Mouse (Mus musculus) brain, embryonic 18.5 days (tissue): Measurements from ENCODE around the gene Sdhd.

ENCODE experiments used
- DNase-seq: peaks from one replicate; pipeline ENCODE4 v3.0.0-alpha.2; 2012; ENCODE audit warnings: low read depth, low spot score

Sdhd gene

DNA sequence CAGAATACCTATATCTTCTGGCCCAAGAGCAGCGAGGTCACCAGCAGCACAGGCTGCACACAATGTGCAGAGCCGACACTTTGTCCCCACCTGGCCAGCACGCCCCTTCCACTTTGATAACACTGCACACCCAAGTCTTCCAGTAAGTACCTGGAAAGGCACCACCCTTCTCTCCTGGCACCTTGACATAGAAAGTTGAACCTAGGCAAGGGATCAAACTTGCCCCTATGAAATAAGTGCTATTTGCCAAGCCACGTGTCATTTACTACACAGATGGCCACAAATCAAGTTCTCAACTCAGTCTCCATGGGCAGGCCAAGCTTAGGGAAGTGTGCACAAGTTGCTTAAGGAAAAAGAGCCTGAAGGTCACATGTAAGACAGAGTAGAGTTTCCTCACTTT lies 16.7 kb downstream of the Sdhd start:
- DNase-seq: no peak

DNA sequence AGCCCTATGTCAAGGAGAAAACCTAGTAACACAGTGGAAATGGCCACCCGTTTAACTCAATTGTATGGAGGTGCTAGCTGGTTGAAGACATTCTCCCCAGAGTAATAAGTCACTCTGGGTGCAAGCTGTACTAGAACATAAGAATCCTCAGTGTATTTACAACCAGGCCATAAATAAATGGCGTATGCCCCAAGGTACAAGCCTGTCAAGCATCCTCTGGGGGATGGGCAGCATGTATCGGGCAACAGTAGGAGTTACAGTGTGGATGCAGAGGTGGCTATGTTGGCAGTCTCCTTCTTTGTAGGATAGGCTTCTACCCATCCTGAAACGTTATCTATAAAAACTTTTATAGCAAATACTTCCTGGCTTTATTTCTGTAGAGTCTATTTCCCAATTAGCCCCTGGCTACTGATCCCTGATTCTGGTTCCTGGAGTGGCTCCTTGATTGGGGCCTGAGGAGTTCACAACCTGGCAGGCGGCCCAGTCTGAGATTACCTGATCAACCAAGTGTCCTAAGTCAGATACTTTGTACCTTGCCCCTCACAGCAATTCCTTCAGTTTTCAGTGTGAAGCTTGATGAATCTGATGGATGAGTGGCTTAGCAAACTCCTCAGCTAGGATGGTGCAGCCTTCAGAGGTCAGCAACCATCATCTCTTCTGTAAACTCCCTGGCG lies 18.3 kb downstream of the Sdhd start:
- DNase-seq: no peak

DNA sequence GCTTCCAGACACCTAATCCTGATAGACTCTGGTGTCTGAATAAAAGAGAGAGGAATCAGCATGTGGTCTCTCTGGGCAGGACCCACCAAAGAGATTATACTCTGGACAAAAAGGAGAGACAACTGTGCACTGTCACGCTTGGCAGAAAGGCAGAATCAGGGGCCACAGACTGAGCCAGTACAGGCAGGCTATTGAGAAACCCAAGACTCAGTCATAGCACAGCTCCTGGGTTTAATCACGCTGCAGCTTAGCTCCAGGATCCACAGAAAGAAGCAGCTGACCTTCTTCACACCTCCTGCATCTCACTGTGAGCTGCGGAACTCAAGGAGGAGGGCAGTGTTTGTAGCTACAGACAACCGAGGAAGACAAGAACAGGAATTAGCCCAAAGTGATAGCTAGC lies 23.2 kb downstream of the Sdhd start:
- no peak for DNase-seq

DNA sequence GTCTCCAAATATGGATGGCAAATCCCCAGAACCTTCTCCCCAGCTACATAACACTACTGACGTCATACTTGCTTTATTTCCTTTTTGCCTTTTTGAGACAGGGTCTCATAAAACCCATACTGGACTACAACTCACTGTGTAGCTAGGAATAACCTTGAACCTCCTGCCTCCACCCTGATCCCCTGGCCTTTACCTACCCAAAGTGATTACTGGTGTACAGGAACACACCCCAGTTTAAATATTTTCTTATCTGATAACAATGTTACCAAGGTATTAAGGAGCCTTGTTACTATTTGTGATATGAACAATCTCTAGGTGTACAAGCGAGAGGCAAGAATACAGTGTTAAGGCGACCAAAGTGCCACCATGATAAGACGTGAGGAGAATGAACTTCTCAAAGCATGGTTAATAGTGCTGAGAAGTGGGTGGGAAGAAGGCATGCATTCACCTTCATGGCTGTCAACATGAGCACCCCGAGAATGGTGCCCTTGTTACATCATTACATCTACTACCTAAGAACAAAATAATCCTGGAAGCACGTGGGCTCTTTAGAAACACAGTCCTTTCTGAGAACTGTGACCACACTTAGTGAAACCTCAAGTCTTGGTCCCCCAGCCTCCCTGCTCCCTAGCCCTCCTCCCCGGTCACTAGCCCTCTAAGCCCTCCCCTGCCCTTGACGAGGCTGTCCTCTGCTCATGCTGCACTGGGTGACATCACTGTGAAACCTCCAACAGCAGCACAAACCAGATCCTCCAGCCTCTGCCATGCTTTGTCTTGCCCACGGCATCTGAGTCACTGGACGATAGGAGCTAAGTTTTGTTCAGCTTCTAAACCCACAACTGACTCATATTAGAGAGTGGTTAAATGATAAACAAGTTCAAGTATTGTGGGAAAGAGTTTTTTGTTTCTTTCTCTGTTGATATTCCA lies 33.8 kb downstream of the Sdhd start:
- no peak for DNase-seq

DNA sequence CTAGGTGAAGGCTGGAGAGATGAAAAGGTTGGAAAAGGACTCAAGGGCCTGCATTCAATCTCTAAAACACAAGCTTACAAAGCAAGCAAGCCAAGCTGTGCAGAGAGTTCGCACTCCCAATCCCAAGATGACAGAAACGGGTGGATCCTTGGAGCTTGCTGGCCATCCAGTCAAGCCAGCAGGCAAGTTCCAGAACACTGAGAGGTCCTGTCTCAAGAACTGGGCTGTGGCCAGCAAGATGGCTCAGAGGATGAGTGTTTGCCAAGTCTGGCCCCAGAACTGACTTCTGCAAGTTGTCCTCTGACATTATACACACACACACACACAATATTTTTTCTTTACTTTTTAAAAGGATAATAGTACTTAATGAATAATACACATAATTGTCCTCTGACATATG lies 35.7 kb downstream of the Sdhd start:
- DNase-seq: no peak

DNA sequence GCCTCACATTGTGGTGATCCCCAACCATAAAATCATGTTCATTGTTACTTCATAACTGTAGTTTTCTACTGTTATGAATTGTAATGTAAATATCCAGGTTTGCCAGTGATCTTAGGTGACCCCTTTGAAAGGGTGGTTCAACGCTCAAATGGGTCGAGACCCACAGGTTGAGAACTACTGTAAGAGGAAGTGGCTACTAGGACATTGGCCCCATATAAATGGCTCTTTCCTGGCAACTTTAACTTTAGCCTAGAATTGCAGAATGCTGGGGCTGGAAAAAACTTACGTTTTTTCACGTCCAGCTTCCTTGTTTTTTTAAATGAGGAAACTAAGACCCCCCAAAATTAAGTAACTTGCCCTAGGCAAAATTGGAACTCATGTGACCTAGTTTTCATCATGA lies 36.2 kb downstream of the Sdhd start:
- no peak for DNase-seq

DNA sequence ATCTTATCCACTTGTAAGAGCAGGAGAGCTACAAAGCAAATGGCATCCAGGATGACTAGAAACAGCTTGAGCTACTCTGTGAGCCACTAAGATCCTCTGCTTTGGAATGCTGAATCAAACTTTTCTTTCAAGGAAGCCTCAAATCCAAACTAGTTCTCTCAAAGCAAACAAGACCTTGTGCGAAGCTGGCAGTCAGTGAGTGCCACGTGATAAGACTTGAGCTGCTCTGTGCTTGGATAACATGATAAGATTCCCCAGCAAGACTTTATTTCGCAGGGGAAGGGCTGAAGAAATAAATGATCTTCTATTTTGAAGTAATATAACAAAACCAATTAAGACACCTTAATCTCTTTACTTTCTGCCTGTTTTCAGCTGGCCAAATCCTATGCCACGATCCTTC lies 37.7 kb downstream of the Sdhd start:
- DNase-seq: no peak

DNA sequence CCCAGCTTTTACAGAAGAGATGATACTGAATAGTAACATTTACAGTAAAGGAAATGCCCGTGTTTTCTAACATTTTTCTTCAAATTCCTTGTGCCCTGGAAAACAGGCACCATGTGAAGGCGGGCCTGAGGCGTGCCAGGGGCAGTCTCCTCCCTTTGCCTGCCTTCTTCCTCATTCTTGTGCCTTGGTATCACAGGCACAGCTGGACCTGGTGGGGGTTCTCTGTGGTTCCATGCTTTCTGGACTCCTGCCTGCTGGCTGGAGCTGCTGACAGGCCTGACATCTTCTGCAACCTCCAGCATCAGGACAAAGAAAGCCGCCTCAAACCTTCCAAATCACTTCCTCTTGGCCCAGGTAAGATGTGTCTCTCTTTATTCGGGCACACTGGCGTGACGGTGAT lies 38.4 kb downstream of the Sdhd start:
- DNase-seq: no peak

DNA sequence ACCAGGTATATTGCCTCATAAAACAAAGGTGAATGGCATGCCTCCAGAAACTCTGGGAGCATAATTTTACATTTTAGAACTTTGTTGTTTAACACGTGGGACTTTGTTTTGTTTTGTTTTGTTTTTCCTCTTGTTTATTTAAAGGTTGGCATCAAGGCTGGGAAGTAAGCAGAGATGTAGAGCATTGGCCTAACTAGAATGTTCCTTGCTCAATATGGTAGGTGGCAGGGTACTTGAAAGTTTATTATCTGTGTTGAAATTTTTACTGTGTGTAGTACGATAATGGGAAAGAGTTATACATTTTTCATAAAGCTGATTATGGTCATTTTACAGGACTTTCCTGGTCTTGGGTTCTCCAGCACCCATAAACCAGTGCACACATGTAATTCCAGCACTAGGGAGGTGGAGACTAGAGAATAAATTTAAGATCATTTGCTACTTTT lies 41.7 kb downstream of the Sdhd start:
- DNase-seq: no peak

DNA sequence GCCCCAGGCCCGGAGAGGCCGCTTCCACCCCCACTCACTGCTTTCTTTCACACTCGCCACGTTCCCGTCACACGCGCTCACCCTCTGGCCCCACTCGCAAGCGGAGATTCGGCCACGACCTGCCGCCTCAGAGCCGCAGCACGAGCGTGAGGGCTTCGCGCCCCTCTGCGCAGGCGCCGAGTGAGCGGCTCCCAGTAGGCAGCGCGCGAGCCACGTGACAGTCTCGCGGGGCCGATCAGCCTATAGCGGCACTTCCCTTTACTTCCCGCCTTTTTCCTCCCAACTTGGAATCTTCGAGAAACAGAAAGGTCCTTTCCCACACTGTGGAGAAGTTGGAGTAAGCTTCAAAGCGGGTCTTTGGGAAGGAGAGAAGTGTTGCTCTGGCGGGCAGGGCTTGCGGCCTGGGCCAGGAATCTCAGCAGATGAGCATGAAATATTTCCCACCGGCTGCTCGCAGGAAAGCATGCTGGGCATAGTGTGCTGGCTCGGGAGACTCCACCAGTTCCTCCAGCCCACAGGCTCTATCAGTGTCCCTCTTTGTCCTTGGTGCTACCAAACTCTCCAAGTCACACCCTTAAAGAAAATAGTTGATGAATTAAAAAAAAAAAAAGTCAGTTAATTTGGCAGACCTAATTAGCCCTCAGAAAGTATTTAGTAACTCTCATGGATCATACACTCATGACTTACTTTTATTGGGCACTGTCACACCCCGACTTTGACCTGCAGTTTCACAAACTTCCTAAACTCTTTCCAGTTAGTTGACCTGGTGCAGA lies 42.3 kb downstream of the Sdhd start, which contains the start of gene Tex12:
Gene Tex12, minus strand, starts transcription at position 181 of the 773 bp plus-strand sequence.
- no peak for DNase-seq

DNA sequence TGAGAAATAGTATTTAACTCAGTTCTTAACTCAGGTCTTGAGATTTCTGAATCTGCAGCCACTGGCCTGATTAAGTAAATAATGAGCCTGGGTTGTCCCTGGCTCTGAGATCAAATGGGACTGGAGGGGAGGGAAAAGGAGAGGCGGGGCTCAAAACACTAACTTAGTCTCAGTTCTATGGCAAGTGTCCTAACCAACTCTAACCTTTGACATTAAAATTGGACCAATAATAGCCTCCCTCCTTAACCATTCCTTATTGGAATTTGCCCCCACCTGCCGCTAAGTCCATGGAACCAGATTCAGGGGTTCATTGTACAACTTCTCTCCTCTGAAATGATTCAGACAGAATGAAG lies 48.5 kb downstream of the Sdhd start, which contains the start of gene Bco2:
Gene Bco2, minus strand, starts transcription at position 88 of the 353 bp plus-strand sequence.
- no peak for DNase-seq

DNA sequence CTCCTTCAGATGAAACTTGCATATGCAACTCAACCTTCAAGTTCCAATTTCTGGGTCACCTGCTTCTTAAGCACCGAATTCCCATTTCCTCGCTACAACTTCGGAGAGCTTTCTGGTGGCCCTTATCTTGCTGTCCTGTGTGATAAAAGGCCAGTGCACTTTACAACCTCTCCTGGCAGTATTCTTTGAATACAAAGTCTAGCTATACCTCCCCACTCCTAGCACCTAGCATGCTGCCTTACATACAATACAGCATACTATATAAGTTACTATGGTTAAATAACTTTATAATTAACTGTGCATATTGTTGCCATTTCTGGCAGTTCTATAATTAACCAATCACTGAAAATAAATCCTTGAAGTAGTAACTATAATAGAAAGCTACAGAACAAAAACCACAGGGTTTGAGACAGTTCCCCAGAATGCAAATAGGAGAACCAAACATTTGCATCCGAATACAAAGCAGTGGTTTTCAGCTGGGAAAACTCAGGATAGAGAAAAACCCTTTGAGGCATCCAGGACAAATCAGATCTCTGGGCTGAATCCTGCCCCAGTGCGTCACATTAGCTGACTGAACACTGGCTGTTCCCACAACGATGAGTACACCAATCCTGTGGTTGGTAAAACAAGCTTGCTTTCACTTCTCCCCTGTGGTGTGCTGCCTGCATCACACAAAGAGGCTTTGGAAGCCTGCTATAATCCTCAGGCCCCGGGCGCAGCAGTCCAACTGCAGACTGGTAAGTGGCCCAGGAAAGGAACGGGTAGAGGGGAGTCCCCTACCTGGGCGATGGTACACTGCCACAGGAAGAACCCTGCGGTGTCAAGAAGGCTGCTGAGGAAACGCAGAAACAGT lies 49.1 kb downstream of the Sdhd start, which contains the start of gene Il18:
Gene Il18, plus strand, starts transcription at position 587 of the 853 bp plus-strand sequence.
- DNase-seq: peak; percentile 63

DNA sequence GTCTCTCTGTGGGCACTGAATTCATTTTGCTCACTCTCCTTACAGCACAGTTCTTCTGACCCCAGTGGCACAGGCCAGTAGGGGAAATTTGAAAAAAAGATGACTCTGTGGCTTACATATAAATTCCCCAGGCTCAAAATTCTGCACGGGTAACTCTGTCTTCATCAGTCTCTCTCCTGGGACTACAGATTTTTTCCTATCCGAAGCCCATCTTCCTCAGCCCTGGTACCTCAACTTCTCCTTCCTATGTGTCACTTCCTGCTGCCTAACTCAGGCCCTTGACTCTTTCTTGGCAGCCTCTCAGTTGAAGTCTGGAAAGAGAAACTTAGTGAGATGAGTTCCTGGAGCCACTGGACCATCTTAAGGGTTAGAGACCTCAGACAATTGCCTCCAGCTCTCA lies 50.1 kb downstream of the Sdhd start:
- DNase-seq: no peak

DNA sequence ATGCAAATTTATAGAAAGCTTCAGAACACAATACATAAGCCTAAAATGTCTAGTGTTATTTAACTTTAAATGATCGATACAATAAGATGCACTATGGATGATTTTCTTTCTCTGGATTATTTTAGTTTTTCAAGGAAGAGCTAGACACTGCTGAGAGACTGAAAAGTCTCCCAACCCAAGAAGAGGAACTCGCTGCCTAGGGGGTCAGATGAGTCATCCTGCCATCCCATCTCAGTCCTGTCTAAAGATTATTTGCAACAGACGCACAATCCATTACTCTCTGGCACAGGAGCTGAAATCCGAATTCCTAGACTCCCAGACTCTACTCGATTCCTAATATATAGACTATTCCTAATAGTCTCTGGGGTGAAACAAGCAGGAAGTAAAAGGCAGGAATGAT lies 51.4 kb downstream of the Sdhd start:
- DNase-seq: no peak

DNA sequence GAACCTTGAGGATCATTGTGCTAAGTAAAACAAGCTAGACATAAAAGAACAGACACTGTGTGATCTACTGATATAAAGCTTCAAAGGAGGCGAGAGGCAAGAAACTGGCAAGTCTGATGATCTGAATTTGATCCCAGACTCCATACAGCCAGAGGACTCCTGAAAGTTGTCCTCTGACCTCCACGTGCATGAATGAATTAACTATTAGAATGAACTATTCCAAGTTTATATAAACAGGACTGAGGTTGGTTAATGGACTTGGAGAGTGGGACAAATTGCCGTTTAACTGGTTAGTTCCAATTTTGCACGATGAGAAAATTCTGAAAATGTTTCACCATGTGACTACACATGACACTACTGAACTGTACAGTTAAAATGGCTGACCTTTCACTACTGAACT lies 54.7 kb downstream of the Sdhd start:
- no peak for DNase-seq

DNA sequence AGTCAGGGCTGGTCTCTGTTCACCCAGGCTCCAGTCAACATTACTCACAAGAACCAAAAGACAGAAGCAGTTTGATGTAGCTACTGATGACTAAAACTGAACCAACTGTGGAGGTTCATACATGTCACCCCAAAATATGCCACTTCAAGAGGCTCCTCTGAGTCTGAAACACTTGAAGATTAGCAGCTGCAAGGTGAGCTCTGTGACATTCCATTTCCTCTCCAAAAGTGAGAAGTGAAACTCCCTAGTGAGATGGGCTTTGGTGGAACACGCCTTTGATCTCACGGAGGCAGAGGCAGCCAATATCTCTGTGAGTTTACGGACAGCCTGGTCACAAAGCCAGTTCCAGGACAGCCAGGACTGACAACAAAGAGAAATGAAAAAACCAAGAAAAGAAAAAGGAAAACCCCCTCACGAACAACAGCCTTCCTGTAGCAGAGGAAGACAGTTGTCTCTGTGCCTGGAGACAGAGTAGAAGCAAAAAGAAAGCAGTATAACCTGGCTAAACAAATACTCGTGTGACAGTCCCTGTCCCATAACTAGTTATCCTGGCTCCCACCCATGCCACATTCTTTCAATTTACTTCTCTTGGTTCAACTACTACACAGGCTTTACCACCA lies 55.6 kb downstream of the Sdhd start:
- no peak for DNase-seq
